Mouse (Mus musculus) neural tube, embryonic 11.5 days (tissue): ENCODE measurements around the gene Ccdc88c. TPM values are rescaled to one million over a fixed set of nuclear protein-coding genes. Genes with fewer than 3 reads are reported as not detected.

Experiments used
- ATAC-seq: fragments of 200-750 bp; cut with Nextera tagmentation; 2 replicates; pipeline ENCODE4 v1.8.0; 2017; ENCODE audit warnings: moderate number of reproducible peaks, mild to moderate bottlenecking, moderate TSS enrichment, moderate library complexity; ENCODE audit not compliant: insufficient read depth, low FRiP score, low TSS enrichment
- DNase-seq: peaks from one replicate; pipeline ENCODE4 v3.0.0-alpha.2; 2015; ENCODE audit warnings: low spot score
- H3K27ac ChIP-seq: fragments of 300-500 bp; sonication (generic); 2 replicates; pipeline ENCODE4 v1.5.1; 2014; ENCODE audit warnings: low read depth, mild to moderate bottlenecking, low read length
- H3K27me3 ChIP-seq: fragments of 300-500 bp; sonication (generic); 2 replicates; pipeline ENCODE4 v1.6.1; 2014; ENCODE audit warnings: mild to moderate bottlenecking, low read length, mixed read lengths; ENCODE audit not compliant: control insufficient read depth, insufficient read depth
- H3K36me3 ChIP-seq: fragments of 300-500 bp; sonication (generic); 2 replicates; pipeline ENCODE4 v1.6.1; 2014; ENCODE audit warnings: mild to moderate bottlenecking, low read length, moderate library complexity, mixed read lengths; ENCODE audit not compliant: control insufficient read depth, insufficient read depth
- H3K4me1 ChIP-seq: fragments of 300-500 bp; sonication (generic); 2 replicates; pipeline ENCODE4 v1.6.1; 2014; ENCODE audit warnings: low read length, mixed read lengths; ENCODE audit not compliant: control insufficient read depth, insufficient read depth
- H3K4me2 ChIP-seq: fragments of 300-500 bp; sonication (generic); 2 replicates; pipeline ENCODE4 v1.6.1; 2014; ENCODE audit warnings: low read depth, mild to moderate bottlenecking, moderate library complexity
- H3K4me3 ChIP-seq: fragments of 300-500 bp; sonication (generic); 2 replicates; pipeline ENCODE4 v1.5.1; 2014; ENCODE audit warnings: low read depth, low read length
- H3K9ac ChIP-seq: fragments of 300-500 bp; sonication (generic); 2 replicates; pipeline ENCODE4 v1.6.1; 2014; ENCODE audit warnings: mild to moderate bottlenecking, low read length
- H3K9me3 ChIP-seq: fragments of 300-500 bp; sonication (generic); 2 replicates; pipeline ENCODE4 v1.6.1; 2016; ENCODE audit warnings: low read length; ENCODE audit not compliant: control insufficient read depth
- WGBS: fragments of 180-500 bp; shearing (Covaris S2); extraction: QIAGEN DNeasy Blood & Tissue Kit; methylation state at CpG from one replicate; pipeline ENCODE4 v1.1.7; 2014; 5-methylcytosine and 5-hydroxymethylcytosine counted together
- polyA plus RNA-seq: library from polyadenylated mRNA; unstranded; fragments of >200 nt; fragmentation: Nextera tagmentation; extraction: Ambion mirVana; gene quantifications from 2 replicates; pipeline ENCODE4 v1.2.1, GENCODE M21; 2014

Gene Ccdc88c
- polyA plus RNA-seq, 1 experiment from 2014 or later = 11.8 TPM

DNA sequence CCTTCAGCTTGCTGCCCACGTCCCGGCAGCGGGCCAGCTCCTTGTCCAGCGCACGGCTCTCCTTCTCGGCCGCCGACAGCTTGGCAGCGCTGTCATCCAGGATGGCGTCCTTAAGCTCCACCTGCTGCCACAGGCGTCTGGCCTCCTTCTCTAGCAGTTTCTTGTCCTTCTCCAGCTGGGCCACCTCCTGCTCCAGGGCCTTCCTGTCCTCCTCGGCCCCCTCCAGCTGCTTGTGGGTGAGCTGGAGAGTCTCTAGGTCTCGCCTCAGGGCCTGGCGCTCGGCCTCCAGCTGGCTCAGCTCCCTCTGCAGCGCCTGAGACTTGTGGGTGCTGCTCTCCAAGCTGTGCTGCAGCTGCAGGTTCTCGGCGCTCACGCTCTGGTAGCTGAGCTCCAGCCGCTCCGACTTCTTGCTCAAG is 83.9 kb downstream of the Ccdc88c start:
- Histone ChIP-seq H3K9me3 (no peaks in the 10 kb centered on the region), H3K9ac (no peak overlapping the region), H3K4me1 (no peaks in the 10 kb centered on the region), H3K27me3 (no peaks in the 10 kb centered on the region), H3K4me2 (no peak overlapping the region), H3K4me3 (no peak overlapping the region), H3K27ac (no peak overlapping the region), H3K36me3 (peaks cover 10% of the 10 kb centered on the region)
- 90% methylated on average over 21 of the region's 21 CpGs for WGBS
- DNase-seq = no peak
- no peak for ATAC-seq

DNA sequence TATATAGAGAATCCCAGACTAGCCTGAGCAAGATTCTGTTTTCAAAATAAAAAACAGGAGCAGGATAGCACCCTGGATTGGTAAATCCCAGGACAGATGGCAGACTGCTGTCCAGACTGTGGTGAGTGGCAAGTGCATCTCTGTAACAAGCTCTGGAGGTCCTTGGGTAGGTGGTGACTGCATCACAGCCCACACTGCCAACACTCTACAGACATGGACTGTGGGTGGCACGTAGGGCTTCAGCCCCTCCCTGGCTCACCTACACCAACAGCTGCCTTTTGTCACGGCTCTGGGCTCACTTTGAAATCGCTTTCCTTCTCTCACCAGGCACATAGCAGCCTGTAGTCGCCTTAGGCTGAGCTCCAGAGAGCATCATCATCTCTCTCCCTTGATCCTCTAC is 85.7 kb downstream of the Ccdc88c start:
- DNase-seq (no peak), ATAC-seq (no peak)
- Histone ChIP-seq H3K9ac (no peak overlapping the region), H3K4me3 (no peak overlapping the region), H3K36me3 (peaks cover 15% of the 10 kb centered on the region), H3K4me1 (no peaks in the 10 kb centered on the region), H3K9me3 (no peaks in the 10 kb centered on the region), H3K4me2 (no peak overlapping the region), H3K27me3 (no peaks in the 10 kb centered on the region), H3K27ac (no peak overlapping the region)
- 80% methylated on average over 4 of the region's 4 CpGs for WGBS

- H3K36me3 ChIP-seq = peaks cover 9% of the 10 kb centered on the region
These were observed 87.5 kb downstream of the Ccdc88c start for GRCm38 (mm10) chr12:100941361-100941760.

DNA sequence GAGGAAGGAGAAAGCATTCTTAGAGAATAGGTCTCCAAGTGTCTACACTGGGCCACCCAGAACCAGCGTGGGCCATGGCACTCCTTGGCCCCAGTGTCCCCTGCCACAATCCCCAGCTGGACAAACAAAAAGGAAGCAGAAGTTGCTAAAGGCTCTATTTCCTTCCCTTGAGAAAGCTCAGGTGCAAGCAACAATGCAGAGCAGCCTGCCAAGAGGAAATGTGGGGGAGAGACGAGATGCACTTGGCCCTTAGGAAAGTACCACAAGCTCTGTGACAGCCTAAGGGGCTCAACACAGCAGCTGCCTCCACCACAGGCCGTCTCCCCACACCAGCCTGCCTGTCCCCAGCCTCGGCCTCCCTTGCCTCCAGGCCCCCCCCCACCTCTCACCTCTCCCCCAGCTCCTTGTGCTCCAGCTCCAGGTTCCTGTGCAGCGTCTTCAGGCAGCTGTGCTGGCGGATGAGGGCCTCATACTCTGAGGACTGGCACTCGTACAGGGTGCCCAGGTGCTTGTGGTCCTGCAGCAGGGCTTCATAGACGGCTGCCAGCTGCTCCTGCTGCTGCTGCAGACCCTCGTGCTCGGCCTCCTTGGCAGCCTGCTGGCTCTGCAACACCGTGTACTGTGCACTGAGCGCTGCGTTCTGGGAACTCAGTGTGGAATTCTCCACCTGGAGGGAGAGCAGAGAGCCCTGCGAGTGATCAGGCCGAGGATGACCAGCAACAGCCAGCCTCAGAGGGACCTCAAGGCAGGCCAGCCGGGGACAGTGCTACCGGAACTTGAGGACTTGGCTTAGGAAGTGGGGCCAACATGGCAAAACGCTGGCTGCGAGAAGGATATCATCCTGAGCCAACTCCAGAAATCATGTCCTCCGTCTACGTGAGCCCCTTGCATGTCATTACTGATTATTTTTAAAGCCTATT is 91.2 kb downstream of the Ccdc88c start:
- DNase-seq (no peak), ATAC-seq (no peak)
- no peak overlapping the region for H3K9ac ChIP-seq
- peaks cover 4% of the 10 kb centered on the region; the same call in 1 of the 2 replicates for H3K36me3 ChIP-seq
- no peak overlapping the region for H3K4me2 ChIP-seq
- no peak overlapping the region for H3K27ac ChIP-seq
- no peak overlapping the region for H3K4me3 ChIP-seq
- no peaks in the 10 kb centered on the region for H3K27me3 ChIP-seq
- 87% methylated on average over 21 of the region's 21 CpGs for WGBS
- no peaks in the 10 kb centered on the region for H3K9me3 ChIP-seq
- H3K4me1 ChIP-seq = no peaks in the 10 kb centered on the region

More at GRCm38 (mm10) chr12:100941361-100941760, 87.5 kb downstream of the Ccdc88c start:
- ATAC-seq (no peak), DNase-seq (no peak)
- Histone ChIP-seq H3K4me3 (no peak overlapping the region), H3K27me3 (no peaks in the 10 kb centered on the region), H3K4me1 (no peaks in the 10 kb centered on the region), H3K4me2 (no peak overlapping the region), H3K9ac (no peak overlapping the region), H3K9me3 (no peaks in the 10 kb centered on the region), H3K27ac (no peak overlapping the region)
- 89% methylated on average over 3 of the region's 3 CpGs for WGBS

GRCm38 (mm10) chr12:100936737-100937136 is 92.1 kb downstream of the Ccdc88c start:
- Histone ChIP-seq H3K4me3 (no peak overlapping the region), H3K9me3 (no peaks in the 10 kb centered on the region), H3K4me2 (no peak overlapping the region), H3K36me3 (peaks cover 4% of the 10 kb centered on the region), H3K4me1 (no peaks in the 10 kb centered on the region), H3K9ac (no peak overlapping the region), H3K27me3 (no peaks in the 10 kb centered on the region), H3K27ac (no peak overlapping the region)
- no peak for ATAC-seq
- 91% methylated on average over 4 of the region's 4 CpGs for WGBS
- no peak for DNase-seq

GRCm38 (mm10) chr12:100936116-100936515 is 92.7 kb downstream of the Ccdc88c start:
- peaks cover 4% of the 10 kb centered on the region for H3K36me3 ChIP-seq

DNA sequence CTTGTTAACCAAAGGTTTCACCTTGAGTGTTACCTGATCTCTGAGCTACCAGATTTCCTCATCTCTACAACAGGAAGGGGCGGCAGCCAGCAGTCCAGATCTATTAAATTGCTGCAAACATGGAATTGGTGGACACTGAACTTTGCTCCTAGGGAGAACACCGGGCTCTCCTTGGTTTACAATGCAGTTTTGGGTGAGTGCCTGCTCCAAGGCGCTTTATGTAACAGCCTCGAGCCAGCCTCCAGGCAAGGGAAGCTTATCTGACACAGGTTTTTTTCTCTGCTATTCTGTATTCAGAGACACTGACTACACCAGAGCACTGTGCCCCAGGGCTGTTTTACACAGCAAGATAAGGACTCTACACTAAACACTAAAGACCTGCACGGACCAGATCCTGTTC is 94.1 kb downstream of the Ccdc88c start:
- no peaks in the 10 kb centered on the region for H3K27me3 ChIP-seq
- 93% methylated on average over 5 of the region's 5 CpGs for WGBS
- no peaks in the 10 kb centered on the region for H3K4me1 ChIP-seq
- ATAC-seq = no peak
- peaks cover 4% of the 10 kb centered on the region for H3K36me3 ChIP-seq
- H3K4me2 ChIP-seq = no peak overlapping the region
- DNase-seq = no peak
- no peaks in the 10 kb centered on the region for H3K9me3 ChIP-seq
- H3K4me3 ChIP-seq = no peak overlapping the region
- no peak overlapping the region for H3K27ac ChIP-seq
- H3K9ac ChIP-seq = no peak overlapping the region

More at GRCm38 (mm10) chr12:100936116-100936515, 92.7 kb downstream of the Ccdc88c start:
- no peaks in the 10 kb centered on the region for H3K4me1 ChIP-seq
- no peaks in the 10 kb centered on the region for H3K9me3 ChIP-seq
- no peak overlapping the region for H3K9ac ChIP-seq
- H3K4me2 ChIP-seq = no peak overlapping the region
- ATAC-seq = peak; percentile 69; the same call in 1 of the 2 replicates
- H3K4me3 ChIP-seq = no peak overlapping the region
- DNase-seq = peak; percentile 80
- 22% methylated on average over 2 of the region's 2 CpGs for whole genome bisulfite sequencing
- H3K27ac ChIP-seq = no peak overlapping the region
- H3K27me3 ChIP-seq = no peaks in the 10 kb centered on the region

GRCm38 (mm10) chr12:100931653-100932052 is 97.2 kb downstream of the Ccdc88c start:
- Histone ChIP-seq H3K4me1 (no peaks in the 10 kb centered on the region), H3K9me3 (no peaks in the 10 kb centered on the region), H3K27me3 (no peaks in the 10 kb centered on the region), H3K4me2 (no peak overlapping the region), H3K4me3 (no peak overlapping the region), H3K27ac (no peak overlapping the region), H3K9ac (no peak overlapping the region), H3K36me3 (peaks cover 2% of the 10 kb centered on the region)
- WGBS = 96% methylated on average over 14 of the region's 14 CpGs
- DNase-seq (no peak), ATAC-seq (no peak)

- WGBS = 89% methylated on average over 9 of the region's 9 CpGs
- H3K4me3 ChIP-seq = no peak overlapping the region
- H3K27ac ChIP-seq = no peak overlapping the region
- H3K27me3 ChIP-seq = no peaks in the 10 kb centered on the region
- DNase-seq (no peak), ATAC-seq (no peak)
- H3K9ac ChIP-seq = no peak overlapping the region
- no peak overlapping the region for H3K4me2 ChIP-seq
- H3K9me3 ChIP-seq = no peaks in the 10 kb centered on the region
- H3K36me3 ChIP-seq = peaks cover 2% of the 10 kb centered on the region
- H3K4me1 ChIP-seq = no peaks in the 10 kb centered on the region
These were observed 100.6 kb downstream of the Ccdc88c start for GRCm38 (mm10) chr12:100928286-100928685.
